Mouse (Mus musculus): ENCODE data around the gene Raver2. TPM values are rescaled to one million over a fixed set of nuclear protein-coding genes. Genes with fewer than 3 reads are reported as not detected.

The Raver2 gene
- total RNA-seq, 2 experiments from 2014 or later = 7.0 to 9.4 TPM

DNA sequence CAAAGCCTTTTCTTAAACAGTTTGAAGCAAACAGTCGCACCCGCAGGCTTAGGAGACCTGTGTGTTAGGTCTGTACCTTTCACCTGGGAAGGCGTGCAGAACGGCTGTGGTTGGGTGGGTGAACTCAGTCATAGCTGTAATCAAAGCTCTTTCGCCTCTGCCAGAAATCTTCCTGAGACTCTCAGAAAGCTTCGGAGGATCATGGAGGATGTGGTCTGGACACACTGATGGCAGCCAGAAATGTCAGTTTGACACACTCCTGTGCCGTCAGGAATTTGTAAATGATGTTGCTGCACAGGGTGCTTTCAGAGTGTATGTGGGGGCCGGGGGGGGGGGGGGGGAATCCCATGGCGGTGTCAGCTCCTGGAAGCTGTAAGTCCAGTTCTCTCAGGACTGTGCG is 24.5 kb downstream of the Raver2 start:
- no peak for DNase-seq (ENCODE audit: low spot score in 2 of 2)

GRCm38 (mm10) chr4:101107122-101107521 is 38.3 kb downstream of the Raver2 start:
- no peak for DNase-seq (ENCODE audit: low spot score in 2 of 2)

DNA sequence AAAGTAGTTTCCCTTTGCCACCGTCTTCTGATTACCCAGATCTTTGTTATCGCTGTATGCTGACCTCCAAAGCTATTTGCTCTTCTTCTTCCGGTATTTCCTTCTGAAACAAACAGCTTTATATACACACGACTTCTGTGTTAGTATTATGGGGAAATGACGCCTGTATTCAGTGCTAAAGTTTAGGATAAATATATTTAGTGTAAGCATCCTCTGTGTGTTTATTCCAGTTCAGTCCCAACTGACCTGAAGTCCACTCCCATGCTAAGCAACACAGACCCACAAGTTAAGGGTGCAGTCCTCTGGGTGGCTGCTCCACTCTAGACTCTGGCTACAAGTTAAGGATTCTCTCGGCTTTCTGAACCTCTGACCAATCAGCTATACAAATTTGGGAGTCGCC is 52.2 kb downstream of the Raver2 start:
- DNase-seq (ENCODE audit: low spot score in 2 of 2) = no peak

GRCm38 (mm10) chr4:101135013-101135412 is 66.2 kb downstream of the Raver2 start:
- no peak for DNase-seq (ENCODE audit: low spot score in 2 of 2)

DNA sequence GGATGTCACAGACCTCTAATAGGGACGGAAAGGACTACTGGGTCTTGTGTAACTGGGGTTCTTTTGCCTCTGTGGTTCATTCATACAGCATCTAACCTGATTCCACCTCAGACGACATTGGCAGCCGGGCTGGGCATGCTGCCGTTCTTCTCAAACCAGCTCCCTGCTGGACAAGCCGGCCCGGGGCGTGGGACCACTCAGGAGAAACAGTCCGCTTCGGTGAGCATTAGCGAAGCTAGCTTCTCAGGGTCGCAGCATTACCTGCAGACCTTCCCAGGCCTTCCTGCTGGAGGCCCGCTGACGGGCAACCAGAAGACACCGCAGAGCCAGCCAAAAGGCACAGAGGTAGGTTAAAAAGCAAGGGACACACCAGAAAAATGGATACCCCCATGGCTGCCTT is 67.1 kb downstream of the Raver2 start:
- no peak for DNase-seq (ENCODE audit: low spot score in 2 of 2)

- DNase-seq (ENCODE audit: low spot score in 2 of 2) = no peak
Observed at GRCm38 (mm10) chr4:101137975-101138374, 69.2 kb downstream of the Raver2 start.

- DNase-seq (ENCODE audit: low spot score in 2 of 2) = no peak
Observed at GRCm38 (mm10) chr4:101141768-101142167, 73.0 kb downstream of the Raver2 start.

DNA sequence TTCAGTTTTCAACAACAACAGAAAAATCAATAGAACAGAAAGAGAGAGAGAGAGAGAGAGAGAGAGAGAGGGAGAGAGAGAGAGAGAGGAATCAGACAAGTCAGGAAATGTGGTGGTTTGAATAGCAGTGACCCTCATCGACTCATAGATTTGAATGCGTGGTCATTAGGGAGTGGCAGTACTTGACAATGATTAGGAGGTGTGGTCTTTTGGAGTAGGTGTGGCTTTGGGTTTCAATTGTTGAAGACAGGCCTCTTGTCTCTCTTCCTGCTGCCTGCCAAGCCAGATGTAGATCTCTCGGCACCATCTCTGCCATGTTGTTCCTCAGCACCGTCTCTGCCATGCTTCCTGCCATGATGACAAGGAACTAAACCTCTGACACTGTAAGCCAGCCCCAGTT is 75.1 kb downstream of the Raver2 start:
- no peak for DNase-seq (ENCODE audit: low spot score in 2 of 2)

- DNase-seq (ENCODE audit: low spot score in 2 of 2) = no peak
Observed at GRCm38 (mm10) chr4:101144361-101144760, 75.6 kb downstream of the Raver2 start.

- DNase-seq (ENCODE audit: low spot score in 2 of 2) = no peak
Observed at GRCm38 (mm10) chr4:101144790-101145189, 76.0 kb downstream of the Raver2 start.

DNA sequence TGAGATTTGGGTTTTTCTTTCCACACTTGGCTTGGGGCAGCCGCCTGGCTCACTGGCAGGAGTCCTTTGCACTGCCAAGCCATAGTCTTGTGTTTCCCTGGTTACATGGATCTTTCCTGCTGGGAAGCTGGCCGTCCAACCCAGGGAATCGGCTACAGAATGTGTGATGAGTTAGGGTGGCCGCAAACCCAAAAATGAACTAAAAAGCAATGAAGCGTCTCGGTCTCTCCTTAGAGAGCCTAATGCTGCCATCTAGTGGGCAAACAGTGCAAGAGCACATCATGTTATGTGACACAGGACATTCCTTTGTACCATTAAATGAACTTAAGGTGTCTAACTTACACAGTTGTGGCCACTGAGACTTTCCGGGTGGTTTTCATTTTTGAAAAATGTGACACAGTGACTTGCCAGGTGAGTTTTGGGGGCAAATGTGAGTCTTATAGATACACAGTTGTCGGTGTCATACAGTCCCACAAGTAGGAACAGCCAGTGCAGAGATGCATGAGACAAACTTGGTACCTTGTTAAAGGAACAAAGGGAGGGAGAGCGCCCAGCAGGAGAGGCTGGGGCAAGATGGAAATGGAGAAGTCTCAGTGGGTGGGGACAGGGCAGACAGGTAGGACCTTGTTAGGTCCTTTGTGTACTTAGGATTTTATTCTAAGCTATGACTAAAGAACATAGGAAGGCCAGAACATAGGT is 77.4 kb downstream of the Raver2 start:
- peak in 1 of 2 experiments; percentile 44 for DNase-seq (ENCODE audit: low spot score in 2 of 2)

DNA sequence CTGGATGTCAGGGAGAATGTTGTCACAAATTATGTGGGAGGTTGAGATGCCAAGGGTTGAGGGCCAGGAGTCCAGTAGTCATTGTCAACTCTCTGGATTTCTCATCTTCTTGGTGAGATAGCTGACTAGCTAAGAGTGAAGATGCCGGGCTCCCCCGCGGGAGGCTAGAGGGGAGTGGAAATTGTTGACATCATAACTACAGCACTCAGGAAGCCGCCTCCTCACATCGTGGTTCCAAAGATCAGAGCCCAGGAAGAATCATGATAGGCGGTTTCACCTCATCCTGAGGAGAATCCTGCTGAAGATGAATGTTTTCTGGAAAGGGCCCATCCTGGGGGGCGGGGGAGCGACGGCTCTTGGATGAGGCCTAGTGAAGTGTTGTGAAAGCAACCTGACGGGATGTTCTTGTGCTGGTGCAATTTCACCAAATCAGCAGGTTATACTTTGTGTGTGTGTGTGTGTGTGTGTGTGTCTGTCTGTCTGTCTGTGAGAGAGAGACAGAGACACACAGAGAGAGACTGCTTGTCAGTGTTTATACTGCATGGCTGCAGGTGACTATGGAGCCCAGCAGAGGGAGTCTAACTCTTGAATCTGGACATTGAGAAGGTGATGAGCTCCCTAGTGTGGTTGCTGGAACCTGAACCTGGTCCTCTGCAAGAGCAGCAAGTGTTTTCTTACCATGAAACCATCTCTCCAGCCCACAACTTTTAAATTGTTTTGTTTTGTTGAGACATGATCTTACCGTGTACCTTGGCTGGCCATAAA is 78.3 kb downstream of the Raver2 start:
- no peak for DNase-seq (ENCODE audit: low spot score in 2 of 2)

DNA sequence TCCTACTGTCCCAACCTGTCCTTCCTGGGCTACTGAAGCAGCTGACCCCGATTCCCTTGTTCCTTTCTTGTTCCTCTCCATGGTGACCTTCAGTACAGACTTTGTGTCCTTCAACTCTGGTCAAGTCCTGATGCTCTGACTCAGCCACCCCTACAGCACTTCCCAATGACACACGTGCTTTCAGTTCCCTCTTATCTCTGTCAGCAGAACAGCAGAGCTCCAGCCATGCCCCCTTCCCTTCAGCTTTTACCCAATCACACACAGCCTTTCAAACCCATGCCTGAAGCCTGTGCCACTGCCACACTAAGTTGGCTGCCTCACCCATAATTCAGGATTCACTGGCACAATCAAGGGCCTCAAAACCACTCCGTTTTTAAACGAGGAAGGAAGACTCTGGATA is 86.8 kb downstream of the Raver2 start:
- no peak for DNase-seq (ENCODE audit: low spot score in 2 of 2)

DNA sequence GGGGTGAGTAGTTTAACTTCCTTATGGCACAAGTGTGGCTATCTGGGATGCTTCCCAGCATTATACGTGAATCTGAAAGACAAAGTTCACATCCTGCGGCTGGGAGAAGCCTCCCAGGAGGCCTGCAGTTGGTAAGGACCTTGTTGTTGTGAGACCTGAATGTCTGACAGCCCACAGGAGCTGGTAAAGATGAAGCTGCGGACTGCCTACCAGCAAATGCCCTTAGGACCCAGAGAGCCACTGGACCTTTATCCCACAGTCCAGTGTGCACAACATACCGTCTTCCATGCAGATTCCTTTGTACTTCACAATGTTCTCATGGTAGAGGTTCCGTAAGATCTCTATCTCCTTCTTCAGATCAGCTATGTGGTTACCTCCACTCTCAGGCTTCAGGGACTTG is 88.7 kb downstream of the Raver2 start:
- DNase-seq (ENCODE audit: low spot score in 2 of 2) = no peak

DNA sequence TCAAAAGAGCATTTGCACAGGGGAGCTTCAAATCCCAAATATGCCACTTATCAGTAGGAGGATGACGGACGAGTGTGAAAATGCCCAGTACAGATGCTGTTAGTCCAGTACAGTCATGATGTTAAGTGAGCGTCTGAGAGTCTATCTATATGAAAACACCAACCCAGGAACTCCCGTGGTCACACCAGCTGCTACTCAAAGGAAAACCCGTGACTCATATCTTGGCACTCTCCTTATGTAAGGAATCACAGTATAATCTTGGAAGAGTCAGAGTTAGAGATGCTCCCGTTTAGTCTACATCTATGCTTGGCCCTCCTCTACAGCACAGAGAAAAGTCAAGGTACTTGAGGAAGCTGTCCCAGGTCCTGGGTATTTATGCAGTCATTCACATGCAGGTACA is 89.5 kb downstream of the Raver2 start:
- no peak for DNase-seq (ENCODE audit: low spot score in 2 of 2)

DNA sequence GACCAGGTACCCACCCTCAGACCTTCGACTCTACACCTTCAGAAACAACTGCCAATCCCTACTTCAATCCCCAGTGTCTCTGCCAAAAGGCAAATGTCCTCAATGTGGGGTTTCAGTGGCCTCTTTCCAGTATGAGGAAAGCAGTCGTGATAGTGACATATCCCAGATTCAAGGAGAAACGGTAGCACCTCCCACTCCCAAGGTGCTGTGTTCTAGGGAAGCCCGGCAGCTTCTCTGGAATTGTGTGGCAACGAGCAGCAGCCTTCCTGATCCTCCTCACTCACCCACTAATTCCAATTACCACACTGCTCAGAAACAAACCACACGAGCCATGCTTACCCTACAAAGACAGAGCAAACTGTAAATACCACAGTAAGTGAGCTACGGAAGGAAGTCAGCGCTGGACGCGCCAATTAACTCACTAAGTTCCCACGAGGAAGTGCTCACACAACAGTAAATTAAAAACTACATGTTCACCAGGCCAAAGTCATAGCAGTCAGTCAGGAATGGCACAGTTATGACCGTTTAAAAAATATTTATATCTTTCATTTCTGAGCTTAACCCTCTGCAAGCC is 90.5 kb downstream of the Raver2 start:
- DNase-seq (ENCODE audit: low spot score in 2 of 2) = no peak

- DNase-seq (ENCODE audit: low spot score in 2 of 2) = no peak
Observed at GRCm38 (mm10) chr4:101160821-101161220, 92.0 kb downstream of the Raver2 start.

- no peak for DNase-seq (ENCODE audit: low spot score in 2 of 2)
Observed at GRCm38 (mm10) chr4:101164189-101164588, 95.4 kb downstream of the Raver2 start.

- no peak for DNase-seq (ENCODE audit: low spot score in 2 of 2)
Observed at GRCm38 (mm10) chr4:101164673-101165072, 95.9 kb downstream of the Raver2 start.

- DNase-seq (ENCODE audit: low spot score in 2 of 2) = no peak
Observed at GRCm38 (mm10) chr4:101165776-101166175, 97.0 kb downstream of the Raver2 start.

DNA sequence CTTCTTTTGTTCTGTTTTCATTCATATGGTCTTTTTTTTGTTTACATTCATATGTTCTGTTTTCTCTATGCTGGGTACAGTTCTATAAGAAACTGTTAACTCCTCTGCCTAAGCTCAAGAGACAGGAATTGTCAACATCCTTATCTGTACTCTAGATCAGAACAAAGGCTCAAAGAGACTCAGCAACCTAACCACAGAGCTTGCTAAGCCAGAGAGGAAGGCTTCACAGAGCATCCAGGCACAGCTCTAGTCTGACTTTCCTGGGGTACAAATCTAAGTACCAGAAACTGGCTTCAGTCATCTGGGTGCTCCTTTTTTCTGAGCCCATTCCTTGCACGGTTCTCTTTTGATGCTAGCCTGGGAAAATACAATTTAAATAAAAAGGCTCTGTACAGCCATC is 99.0 kb downstream of the Raver2 start:
- DNase-seq (ENCODE audit: low spot score in 2 of 2) = no peak

GRCm38 (mm10) chr4:101168189-101168778 is 99.5 kb downstream of the Raver2 start:
- DNase-seq (ENCODE audit: low spot score in 2 of 2) = no peak
